Mouse (Mus musculus): ENCODE results near the gene Ccdc114.

The Ccdc114 gene

GRCm38 (mm10) chr7:45988344-45988743 lies 64.5 kb downstream of the Ccdc114 start:
- DNase-seq, result no peak

- DNase-seq, result no peak
Measured at GRCm38 (mm10) chr7:45992470-45992869, 68.6 kb downstream of the Ccdc114 start.
